Mouse (Mus musculus) CH12.LX (cell line): ENCODE measurements around the gene Meox1. TPM values are rescaled to one million over a fixed set of nuclear protein-coding genes. Genes with fewer than 3 reads are reported as not detected.

Experiments
- DNase-seq: peaks from one replicate; pipeline ENCODE4 v3.0.0-alpha.2; 2013; ENCODE audit errors: extremely low read depth
- H3K27ac ChIP-seq: 2 replicates; pipeline ENCODE4 v1.5.1; 2012; ENCODE audit warnings: low read depth, mild to moderate bottlenecking, control low read depth, moderate library complexity; ENCODE audit not compliant: insufficient read depth
- H3K27me3 ChIP-seq: replicated peaks from 2 replicates; pipeline ENCODE3; 2012; ENCODE audit warnings: inconsistent platforms
- H3K36me3 ChIP-seq, 2 experiments: replicated peaks in 1 of 2; 2 replicates each; pipeline versions ENCODE3 to v1.6.1; 2012; ENCODE audit warnings: inconsistent platforms in 1 of 2, low read length in 1 of 2, mild to moderate bottlenecking in 1 of 2, mixed read lengths in 1 of 2, moderate library complexity in 1 of 2; ENCODE audit not compliant: control insufficient read depth in 1 of 2, insufficient read depth in 1 of 2
- H3K4me1 ChIP-seq, 2 experiments: 2 replicates each; pipeline ENCODE4 v1.6.1; 2012; ENCODE audit warnings: inconsistent platforms in 1 of 2, moderate library complexity in 1 of 2; ENCODE audit not compliant: insufficient read depth in 2 of 2, control insufficient read depth in 1 of 2
- H3K4me2 ChIP-seq: 2 replicates; pipeline ENCODE4 v1.6.1; 2012; ENCODE audit warnings: low read depth, mild to moderate bottlenecking, control low read depth; ENCODE audit not compliant: poor library complexity, insufficient read depth, severe bottlenecking
- H3K4me3 ChIP-seq, 3 experiments: fragments of 150-350 bp in 1 of 3; sonication (generic) in 1 of 3; replicated peaks in 1 of 3; 2 replicates each; pipeline versions ENCODE3 to v1.5.1; 2011 to 2012; ENCODE audit warnings: low read depth in 2 of 3, low read length in 2 of 3, mild to moderate bottlenecking in 2 of 3, moderate library complexity in 2 of 3, control low read depth in 1 of 3, improper control_type of control experiment in 1 of 3, inconsistent platforms in 1 of 3, mixed read lengths in 1 of 3; ENCODE audit not compliant: poor library complexity in 1 of 3
- H3K79me2 ChIP-seq: replicated peaks from 2 replicates; pipeline ENCODE4 v1.6.1; 2012; ENCODE audit warnings: mild to moderate bottlenecking, moderate library complexity; ENCODE audit not compliant: control insufficient read depth, poor library complexity, insufficient read depth, severe bottlenecking; ENCODE audit errors: extremely low read depth
- H3K9ac ChIP-seq: 2 replicates; pipeline ENCODE4 v1.6.1; 2012; ENCODE audit warnings: low read depth, mild to moderate bottlenecking, control low read depth, moderate library complexity; ENCODE audit not compliant: insufficient read depth
- H3K9me3 ChIP-seq: replicated peaks from 2 replicates; pipeline ENCODE3; 2012; ENCODE audit warnings: low read length, inconsistent platforms, mixed read lengths
- CHD1 ChIP-seq: IDR thresholded peaks from 2 replicates; pipeline ENCODE4 v1.6.1; 2012; ENCODE audit warnings: low read depth, low read length, improper control_type of control experiment, inconsistent platforms
- CTCF ChIP-seq, 2 experiments: IDR thresholded peaks in 1 of 2; conservative IDR thresholded peaks in 1 of 2; 2 replicates each; pipeline ENCODE4 v1.5.1; 2011 to 2012; ENCODE audit warnings: low read depth in 2 of 2, low read length in 2 of 2, improper control_type of control experiment in 1 of 2, inconsistent platforms in 1 of 2, mild to moderate bottlenecking in 1 of 2, moderate library complexity in 1 of 2
- ELF1 ChIP-seq: IDR thresholded peaks from 2 replicates; pipeline ENCODE4 v1.6.1; 2014; ENCODE audit warnings: low read depth, mild to moderate bottlenecking, inconsistent platforms, low read length, improper control_type of control experiment
- HCFC1 ChIP-seq: IDR thresholded peaks from 2 replicates; pipeline ENCODE4 v1.6.1; 2012; ENCODE audit warnings: low read depth, mild to moderate bottlenecking, inconsistent platforms, low read length, improper control_type of control experiment
- MXI1 ChIP-seq: IDR thresholded peaks from 2 replicates; pipeline ENCODE4 v1.6.1; 2011; ENCODE audit warnings: mild to moderate bottlenecking, low read depth, low read length, improper control_type of control experiment
- NRF1 ChIP-seq: IDR thresholded peaks from 2 replicates; pipeline ENCODE4 v1.6.1; 2014; ENCODE audit warnings: low read depth, mild to moderate bottlenecking, inconsistent platforms, low read length, improper control_type of control experiment, moderate library complexity
- RAD21 ChIP-seq: IDR thresholded peaks from 2 replicates; pipeline ENCODE4 v1.6.1; 2011; ENCODE audit warnings: low read depth, mild to moderate bottlenecking, low read length, improper control_type of control experiment, moderate library complexity
- RCOR1 ChIP-seq: conservative IDR thresholded peaks from 2 replicates; pipeline ENCODE4 v1.6.1; 2012; ENCODE audit warnings: low read depth, mild to moderate bottlenecking, inconsistent platforms, low read length, improper control_type of control experiment
- SMC3 ChIP-seq: IDR thresholded peaks from 2 replicates; pipeline ENCODE4 v1.6.1; 2011; ENCODE audit warnings: low read depth, low read length, improper control_type of control experiment
- UBTF ChIP-seq: IDR thresholded peaks from 2 replicates; pipeline ENCODE4 v1.6.1; 2012; ENCODE audit warnings: low read depth, mild to moderate bottlenecking, inconsistent platforms, low read length, improper control_type of control experiment, moderate library complexity
- dilution Hi-C: fragments of 300-500 bp; cut with MboI; formaldehyde crosslinking; loops from 2 replicates; pipeline ENCODE4 v1.14.3; 2020; ENCODE audit warnings: low sequenced_read_pairs; ENCODE audit not compliant: extremely low pct_unique_long_range_greater_than_20kb, extremely low pct_ligation_motif_present
- in situ Hi-C: fragments of 300-500 bp; cut with MboI; formaldehyde crosslinking; loops from 3 replicates; pipeline ENCODE4 v1.14.3; 2019; ENCODE audit warnings: low sequenced_read_pairs, low pct_ligation_motif_present, low pct_unique_long_range_greater_than_20kb, mixed read lengths
- polyA plus RNA-seq: library from polyadenylated mRNA; unstranded; fragments of >175 nt; gene quantifications from 2 replicates; pipeline ENCODE4 v1.2.1, GENCODE M21; 2012; ENCODE audit warnings: low read depth; ENCODE audit not compliant: insufficient read length
- total RNA-seq, 2 experiments: library from RNA; depleted of rRNA; stranded (reverse); fragments of 300-350 nt in 1 of 2; fragments of >200 nt in 1 of 2; gene quantifications; 2 replicates each; pipeline ENCODE4 v1.2.3; 2012 to 2014

Gene Meox1
- total and polyA plus RNA-seq, 3 experiments, result not detected

GRCm38 (mm10) chr11:101916772-101917171 is 22.6 kb upstream of the Meox1 start:
- dilution Hi-C loops, result loop anchor here (10.0 kb wide), 1 partner anchor 48 kb away; the partner anchor contains the start of gene Sost
- Histone ChIP-seq H3K27me3 (peaks cover 76% of the 10 kb centered on the region), H3K4me2 (no peak overlapping the region), H3K9me3 (no peaks in the 10 kb centered on the region), H3K79me2 (no peaks in the 10 kb centered on the region), H3K36me3 (no peaks in the 10 kb centered on the region), H3K4me3 (no peak overlapping the region), H3K9ac (no peak overlapping the region), H3K27ac (no peak overlapping the region), H3K4me1 (no peaks in the 10 kb centered on the region)
- no peak for DNase-seq
- TF ChIP-seq SMC3 (peak; percentile 17; the same call in 1 of the 2 replicates), CTCF (conservative IDR thresholded peaks at IDR 0.05 in 1 of 2, IDR thresholded peaks at IDR 0.05 in 1 of 2; ENCODE audit: low read depth in 2 of 2, low read length in 2 of 2) (peak in 1 of 2 experiments; percentile 38; a peak in 2 of 4 replicates), MXI1 (no peak), RAD21 (peak; percentile 5)
- in situ Hi-C loops, result no loop called here

- no peaks in the 10 kb centered on the region for H3K9me3 ChIP-seq
- TF ChIP-seq CHD1, result no peak
- TF ChIP-seq NRF1, result no peak
- no peak for TF ChIP-seq HCFC1
- TF ChIP-seq ELF1, result no peak
- peak; percentile 18; the same call in 1 of the 2 replicates for TF ChIP-seq SMC3
- TF ChIP-seq UBTF, result no peak
- peak in 1 of 2 experiments; percentile 46; a peak in 2 of 4 replicates for TF ChIP-seq CTCF (conservative IDR thresholded peaks at IDR 0.05 in 1 of 2, IDR thresholded peaks at IDR 0.05 in 1 of 2; ENCODE audit: low read depth in 2 of 2, low read length in 2 of 2)
- H3K4me3 ChIP-seq, result no peak overlapping the region
- dilution Hi-C loops, result loop anchor here (10.0 kb wide), 1 partner anchor 51 kb away; the partner anchor contains the start of gene Sost
- no peak for DNase-seq
- no peak overlapping the region for H3K27ac ChIP-seq
- H3K4me1 ChIP-seq, result no peaks in the 10 kb centered on the region
- peaks cover 75% of the 10 kb centered on the region for H3K27me3 ChIP-seq
- in situ Hi-C loops, result loop anchor here (5.0 kb wide), 1 partner anchor 101 kb away; no protein-coding TSS in a partner anchor
- H3K4me2 ChIP-seq, result no peak overlapping the region
- H3K9ac ChIP-seq, result no peak overlapping the region
- no peaks in the 10 kb centered on the region for H3K36me3 ChIP-seq
- H3K79me2 ChIP-seq, result no peaks in the 10 kb centered on the region
These were observed 19.4 kb upstream of the Meox1 start for GRCm38 (mm10) chr11:101913591-101913990.

GRCm38 (mm10) chr11:101911855-101912579 is 17.8 kb upstream of the Meox1 start:
- Histone ChIP-seq H3K9me3 (no peaks in the 10 kb centered on the region), H3K36me3 (no peaks in the 10 kb centered on the region), H3K4me3 (no peak overlapping the region), H3K27ac (no peak overlapping the region), H3K9ac (no peak overlapping the region), H3K27me3 (peaks cover 64% of the 10 kb centered on the region), H3K79me2 (no peaks in the 10 kb centered on the region), H3K4me2 (no peak overlapping the region), H3K4me1 (no peaks in the 10 kb centered on the region)
- TF ChIP-seq CTCF (conservative IDR thresholded peaks at IDR 0.05 in 1 of 2, IDR thresholded peaks at IDR 0.05 in 1 of 2; ENCODE audit: low read depth in 2 of 2, low read length in 2 of 2), result peak; percentile 63 to 98
- TF ChIP-seq RCOR1, result no peak
- peak; percentile 61 for DNase-seq
- dilution Hi-C loops (loop anchor here (10.0 kb wide), 1 partner anchor 53 kb away; the partner anchor contains the start of gene Sost), in situ Hi-C loops (loop anchor here (5.0 kb wide), 1 partner anchor 100 kb away; no protein-coding TSS in a partner anchor)
